Mouse (Mus musculus) left cerebral cortex, postnatal 25 days (tissue): ENCODE measurements around the gene Cidec. TPM values are rescaled to one million over a fixed set of nuclear protein-coding genes. Genes with fewer than 3 reads are reported as not detected.
A peak's percentile ranks its signal among the peaks of the same experiment; 100 is the strongest.

Source experiments
- DNase-seq, 2 experiments: peaks; one replicate each; pipeline ENCODE4 v3.0.0; 2022; ENCODE audit warnings: low spot score in 2 of 2, mixed read lengths in 1 of 2
- intact Hi-C: fragments of 180-260 bp; cut with DNase I; formaldehyde crosslinking; loops from one replicate; pipeline ENCODE4 v1.15.1; 2025
- total RNA-seq, 2 experiments: library from RNA; stranded (reverse); gene quantifications; 2 replicates each; pipeline ENCODE4 v1.2.3; 2021

Cidec gene
- not detected for total RNA-seq

GRCm38 (mm10) chr6:113435664-113436205 lies at the start of gene Cidec:
Cidec (minus strand) TSS chr6:113435760.
- DNase-seq = no peak
- intact Hi-C loops = no loop called here

- intact Hi-C loops = no loop called here
These were observed 48.2 kb upstream of the Cidec start for GRCm38 (mm10) chr6:113483729-113484128.

GRCm38 (mm10) chr6:113483100-113483615 lies 47.6 kb upstream of the Cidec start, which contains the start of gene Creld1:
Creld1 (plus strand) TSS chr6:113483297.
- intact Hi-C loops = no loop called here
- DNase-seq = peak; percentile 94 to 97

More at GRCm38 (mm10) chr6:113483729-113484128, 48.2 kb upstream of the Cidec start:
- DNase-seq = peak in 1 of 2 experiments; percentile 35

GRCm38 (mm10) chr6:113482477-113483099 lies 47.0 kb upstream of the Cidec start:
- DNase-seq = peak; percentile 41 to 54
- intact Hi-C loops = no loop called here

- intact Hi-C loops = no loop called here
These were observed 45.2 kb upstream of the Cidec start for GRCm38 (mm10) chr6:113480555-113481373.

GRCm38 (mm10) chr6:113478906-113479305 lies 43.3 kb upstream of the Cidec start:
- DNase-seq = no peak
- intact Hi-C loops = no loop called here

More at GRCm38 (mm10) chr6:113480555-113481373, 45.2 kb upstream of the Cidec start:
- no peak for DNase-seq

GRCm38 (mm10) chr6:113477353-113477752 lies 41.8 kb upstream of the Cidec start:
- intact Hi-C loops = no loop called here
- DNase-seq = no peak

- no peak for DNase-seq
- intact Hi-C loops = no loop called here
These were observed 38.2 kb upstream of the Cidec start for GRCm38 (mm10) chr6:113473715-113474114.

- no peak for DNase-seq
- intact Hi-C loops = no loop called here
These were observed 37.7 kb upstream of the Cidec start for GRCm38 (mm10) chr6:113473246-113473645.

- intact Hi-C loops = no loop called here
- no peak for DNase-seq
These were observed 36.5 kb upstream of the Cidec start for GRCm38 (mm10) chr6:113472061-113472460.

- intact Hi-C loops = no loop called here
- no peak for DNase-seq
These were observed 35.9 kb upstream of the Cidec start, which contains the start of gene Il17rc for GRCm38 (mm10) chr6:113471297-113471936. Il17rc (plus strand) TSS chr6:113471427.

- intact Hi-C loops = loop anchor here (1.0 kb wide), 1 partner anchor 27 kb away; the partner anchor contains the start of gene Jagn1
These were observed 33.9 kb upstream of the Cidec start for GRCm38 (mm10) chr6:113469432-113469831.

GRCm38 (mm10) chr6:113469021-113469420 lies 33.5 kb upstream of the Cidec start:
- intact Hi-C loops = loop anchor here (1.0 kb wide), 1 partner anchor 27 kb away; the partner anchor contains the start of gene Jagn1

More at GRCm38 (mm10) chr6:113469432-113469831, 33.9 kb upstream of the Cidec start:
- DNase-seq = peak; percentile 63 to 76

GRCm38 (mm10) chr6:113468512-113468911 lies 33.0 kb upstream of the Cidec start:
- intact Hi-C loops = no loop called here
- no peak for DNase-seq

More at GRCm38 (mm10) chr6:113469021-113469420, 33.5 kb upstream of the Cidec start:
- peak; percentile 45 to 55 for DNase-seq

GRCm38 (mm10) chr6:113465602-113466001 lies 30.0 kb upstream of the Cidec start:
- DNase-seq = no peak
- intact Hi-C loops = no loop called here

- DNase-seq = no peak
- intact Hi-C loops = no loop called here
These were observed 28.5 kb upstream of the Cidec start for GRCm38 (mm10) chr6:113464040-113464439.

GRCm38 (mm10) chr6:113458635-113459034 lies 23.1 kb upstream of the Cidec start:
- intact Hi-C loops = no loop called here
- DNase-seq = no peak

- DNase-seq = no peak
- intact Hi-C loops = no loop called here
These were observed 22.5 kb upstream of the Cidec start, which contains the start of gene Il17re for GRCm38 (mm10) chr6:113457952-113458534. Il17re (plus strand) TSS chr6:113458484.

GRCm38 (mm10) chr6:113455007-113455406 lies 19.4 kb upstream of the Cidec start:
- no peak for DNase-seq
- intact Hi-C loops = no loop called here
